Mouse (Mus musculus) adrenal gland, postnatal 14 days (tissue): Measurements from ENCODE around the gene Mrpl44. TPM values are rescaled to one million over a fixed set of nuclear protein-coding genes. Genes with fewer than 3 reads are reported as not detected.

Source experiments
- DNase-seq: peaks from one replicate; pipeline ENCODE4 v3.0.0; 2021; ENCODE audit warnings: mixed read lengths
- long read RNA-seq, 2 experiments: library from polyadenylated mRNA; stranded (forward); transcript quantifications; one replicate each; pipeline ENCODE4 v2.0.0; 2021
- total RNA-seq: library from RNA; stranded (reverse); gene quantifications from 2 replicates; pipeline ENCODE4 v1.2.3, GENCODE M21; 2021

Mrpl44 gene
- total RNA-seq = 48.7 and 51.3 TPM in 2 replicates
- long read RNA-seq, experiment 1, transcript Mrpl44-201 (4 exons, 1,424 nt) = major isoform, 56 of 79 reads
- long read RNA-seq, experiment 1, partial matches to known transcripts = 23 of 79 reads
- long read RNA-seq, experiment 1, other reads (novel, unspliced or antisense) = 0 of 79 reads
- long read RNA-seq, experiment 2, transcript Mrpl44-201 (4 exons, 1,424 nt) = major isoform, 44 of 73 reads
- long read RNA-seq, experiment 2, partial matches to known transcripts = 29 of 73 reads
- long read RNA-seq, experiment 2, other reads (novel, unspliced or antisense) = 0 of 73 reads

DNA sequence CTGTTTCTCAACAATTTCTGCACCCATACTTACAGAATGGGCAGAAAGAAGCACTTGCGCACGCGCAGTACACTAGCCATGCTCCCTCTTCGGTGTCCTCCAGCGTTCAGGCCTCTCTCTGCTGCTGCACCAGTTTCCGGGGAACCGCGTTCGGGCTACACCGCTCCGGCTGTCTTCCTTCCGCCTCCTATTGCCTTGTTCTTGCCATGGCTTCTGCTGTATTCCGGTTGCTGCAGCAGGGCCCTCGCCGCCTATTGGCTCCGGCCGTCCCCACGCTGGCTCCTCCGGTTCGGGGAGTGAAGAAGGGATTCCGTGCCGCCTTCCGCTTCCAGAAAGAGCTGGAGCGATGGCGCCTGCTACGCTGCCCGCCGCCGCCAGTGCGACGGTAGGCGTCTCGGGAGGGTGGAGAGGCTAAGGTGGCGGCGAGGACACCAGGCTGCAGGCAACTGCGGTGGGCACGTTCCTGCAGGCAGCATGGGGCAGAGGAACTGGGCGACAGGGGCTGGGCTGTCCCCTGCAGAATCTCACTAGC, at the start of gene Mrpl44, which contains the start of gene Wdfy1:
Mrpl44 (plus strand) TSS at position 92 of the 532 bp plus-strand sequence.
Wdfy1 (minus strand) TSS at position 217 of the 532 bp plus-strand sequence.
- DNase-seq = peak; percentile 98

DNA sequence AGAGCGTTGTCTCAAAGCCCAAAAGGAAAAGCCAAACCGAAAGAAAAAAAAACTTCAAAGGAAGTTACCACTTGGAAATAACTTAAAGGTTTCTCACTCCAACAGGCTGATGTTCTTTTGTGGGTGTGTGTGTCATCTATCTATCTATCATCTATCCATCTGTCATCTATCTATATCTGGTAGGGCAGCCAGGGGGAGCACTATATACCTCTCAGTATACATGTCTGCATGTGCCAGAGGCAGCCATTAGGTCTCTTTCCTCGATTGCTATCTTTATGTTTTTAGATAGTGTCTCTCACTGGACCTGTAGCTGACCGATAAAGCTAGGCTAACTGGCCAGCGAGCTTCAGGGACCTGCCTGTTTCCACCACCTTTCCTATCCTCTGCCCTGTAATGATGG, 41.0 kb upstream of the Mrpl44 start:
- no peak for DNase-seq

DNA sequence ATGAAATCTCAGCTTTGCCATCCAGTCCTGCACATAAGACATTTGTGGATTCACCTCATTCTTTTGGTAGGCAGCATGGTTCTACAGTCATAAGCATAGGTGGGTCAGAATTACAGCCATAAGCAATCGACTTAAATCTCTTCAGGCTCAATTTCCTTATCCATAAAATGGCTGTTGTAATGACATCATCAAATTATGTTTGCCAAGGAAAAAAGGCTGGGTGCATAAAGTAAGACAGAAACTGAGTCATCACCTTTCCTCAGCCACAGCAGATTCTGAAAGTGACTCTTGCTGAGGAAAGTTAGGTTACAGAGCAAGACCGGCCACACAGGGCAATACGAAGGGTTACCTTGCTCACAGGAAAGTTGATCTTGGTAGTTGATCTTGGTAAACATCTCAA, 39.4 kb upstream of the Mrpl44 start:
- no peak for DNase-seq

DNA sequence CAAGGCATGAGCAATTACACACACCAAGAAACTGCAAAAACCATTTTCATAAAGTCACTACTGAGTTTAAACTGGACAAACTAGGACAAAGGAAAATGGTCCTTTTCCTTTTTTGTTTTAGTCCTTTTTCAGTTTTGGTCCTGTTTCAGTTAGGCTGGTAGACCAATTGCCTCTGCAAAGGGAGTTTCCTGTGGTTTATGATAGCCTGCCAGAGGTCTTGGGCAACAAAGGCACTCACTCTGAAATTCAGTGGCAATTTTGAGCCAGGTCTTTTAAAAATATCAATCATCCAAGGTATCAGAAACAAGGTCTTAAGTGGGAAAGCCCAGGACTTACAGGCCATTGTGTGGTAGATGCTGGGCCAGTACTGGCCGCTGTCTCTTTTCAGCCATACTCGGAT, 36.1 kb upstream of the Mrpl44 start:
- no peak for DNase-seq

DNA sequence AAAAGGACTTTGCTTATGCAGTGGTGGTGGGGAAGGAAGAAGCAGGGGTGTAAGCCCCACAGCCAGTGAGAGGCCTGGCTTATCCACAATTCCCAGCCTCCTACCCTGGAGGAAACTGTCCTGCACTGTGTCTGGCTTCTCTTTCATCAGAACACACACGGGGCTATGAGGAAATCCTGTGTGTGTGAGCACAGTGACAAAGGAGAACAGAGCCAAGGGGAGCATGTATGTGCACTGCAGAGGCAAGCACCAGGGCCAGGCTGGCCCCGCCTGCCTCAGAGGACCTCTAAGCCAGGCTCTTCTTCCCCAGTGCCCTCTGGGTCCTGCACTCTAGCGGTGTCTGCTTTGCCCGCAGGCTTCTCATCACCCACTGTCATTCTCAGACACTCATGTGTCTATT, 34.8 kb upstream of the Mrpl44 start:
- peak; percentile 29 for DNase-seq

DNA sequence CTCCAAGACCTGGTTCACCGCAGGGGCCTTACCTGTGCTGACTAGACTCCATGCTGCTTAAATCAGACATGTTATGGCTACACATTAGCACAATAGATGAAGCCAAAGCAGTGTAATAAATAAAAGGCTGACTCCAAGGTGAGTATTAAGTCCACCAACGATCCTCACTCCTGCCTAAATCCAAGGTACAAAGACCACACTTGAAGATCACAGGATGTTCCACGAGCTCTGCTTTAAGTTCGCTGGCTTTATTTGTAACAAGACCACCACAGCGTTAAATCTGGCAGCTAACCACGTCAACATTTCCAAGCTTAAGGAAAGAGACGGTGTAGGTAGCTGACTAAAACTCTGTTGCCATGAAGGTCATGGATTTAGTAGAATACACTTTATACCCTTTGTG, 32.9 kb upstream of the Mrpl44 start:
- DNase-seq = no peak

DNA sequence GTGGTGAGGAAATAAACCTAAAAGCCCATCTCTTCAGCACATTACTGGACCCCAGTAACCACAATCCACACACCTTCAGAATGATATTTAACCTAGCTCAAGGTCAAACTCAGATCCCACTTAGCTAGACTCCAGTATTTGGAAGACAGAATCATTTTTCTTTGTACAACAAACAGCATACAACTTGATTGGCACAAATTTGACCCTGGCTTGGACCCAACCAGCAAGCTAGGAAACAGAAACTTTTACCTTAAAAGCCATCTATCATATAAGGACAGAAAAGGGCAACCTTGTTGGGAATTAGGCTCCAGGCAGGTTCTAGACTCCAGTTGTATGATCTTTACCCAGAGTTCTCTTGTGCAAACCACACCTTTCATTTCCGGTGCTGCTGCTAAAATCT, 32.4 kb upstream of the Mrpl44 start:
- DNase-seq = no peak

DNA sequence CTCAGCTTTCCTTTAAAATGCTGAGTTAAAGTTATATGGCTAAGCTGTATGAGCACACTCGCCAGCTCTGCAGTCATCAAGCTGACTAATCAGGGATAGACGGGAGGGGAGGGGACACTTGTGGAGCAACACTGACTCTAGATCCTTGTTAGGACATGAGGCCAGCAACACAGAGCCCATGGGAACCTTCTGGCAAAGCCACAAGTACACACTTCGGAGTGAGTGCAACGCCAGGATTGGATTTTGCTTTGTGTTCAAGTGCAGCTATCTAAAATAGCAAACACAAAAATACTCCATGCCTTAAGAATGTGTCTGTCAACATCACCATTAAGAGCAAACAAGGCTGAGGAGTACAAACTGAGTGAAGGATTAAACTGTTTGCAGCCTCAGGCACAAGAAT, 29.8 kb upstream of the Mrpl44 start:
- peak; percentile 65 for DNase-seq

DNA sequence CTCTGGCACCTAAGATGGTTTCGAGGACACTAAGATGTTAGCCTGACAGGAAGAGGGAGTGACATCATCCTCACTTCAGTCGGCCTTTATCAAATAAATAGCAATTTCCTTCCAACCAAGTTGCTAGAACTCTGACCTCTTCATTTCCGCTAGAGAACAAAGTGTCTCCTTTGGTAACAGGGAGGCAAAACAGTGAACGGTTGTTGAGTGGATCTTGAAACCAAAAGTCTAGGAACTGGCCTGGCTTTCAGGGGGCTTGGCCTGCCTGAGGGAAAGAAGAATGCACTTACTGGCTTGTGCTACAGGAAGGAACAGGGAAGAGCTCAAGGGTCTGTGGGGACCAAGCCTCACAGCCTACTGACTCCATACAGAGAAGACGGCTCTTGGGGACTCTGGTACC, 24.6 kb upstream of the Mrpl44 start:
- no peak for DNase-seq

DNA sequence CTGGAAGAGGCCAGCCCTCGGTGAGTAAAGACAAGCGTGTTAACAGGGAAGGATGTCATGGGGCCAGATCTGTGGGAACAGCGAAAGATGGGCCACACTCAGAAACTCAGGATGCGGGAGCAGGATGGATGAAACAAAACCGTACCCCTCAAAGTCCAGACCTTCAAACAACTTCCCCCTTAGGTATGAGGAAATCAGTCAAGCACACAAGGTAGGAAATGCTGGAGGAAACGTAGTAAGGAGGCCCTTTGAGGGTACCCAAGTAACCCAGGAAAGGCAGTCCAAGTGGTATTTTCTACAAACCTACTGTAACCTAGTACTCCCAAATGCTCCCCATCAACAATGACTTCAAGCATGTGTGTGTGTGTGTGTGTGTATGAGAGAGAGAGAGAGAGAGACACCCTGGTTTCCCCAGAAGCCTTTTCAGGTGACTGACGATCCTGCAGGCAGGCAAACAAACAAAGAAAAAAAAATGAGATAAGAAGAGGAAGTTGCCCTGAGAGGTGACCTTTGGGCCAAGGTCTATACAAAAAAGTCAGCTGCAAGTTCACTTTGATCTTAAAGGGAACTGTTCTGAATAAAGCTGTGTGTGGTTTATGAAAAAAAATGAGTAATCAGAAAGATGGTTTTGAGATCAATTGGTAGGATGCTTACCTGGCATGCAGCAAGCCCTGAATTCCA, 23.7 kb upstream of the Mrpl44 start:
- DNase-seq = no peak

DNA sequence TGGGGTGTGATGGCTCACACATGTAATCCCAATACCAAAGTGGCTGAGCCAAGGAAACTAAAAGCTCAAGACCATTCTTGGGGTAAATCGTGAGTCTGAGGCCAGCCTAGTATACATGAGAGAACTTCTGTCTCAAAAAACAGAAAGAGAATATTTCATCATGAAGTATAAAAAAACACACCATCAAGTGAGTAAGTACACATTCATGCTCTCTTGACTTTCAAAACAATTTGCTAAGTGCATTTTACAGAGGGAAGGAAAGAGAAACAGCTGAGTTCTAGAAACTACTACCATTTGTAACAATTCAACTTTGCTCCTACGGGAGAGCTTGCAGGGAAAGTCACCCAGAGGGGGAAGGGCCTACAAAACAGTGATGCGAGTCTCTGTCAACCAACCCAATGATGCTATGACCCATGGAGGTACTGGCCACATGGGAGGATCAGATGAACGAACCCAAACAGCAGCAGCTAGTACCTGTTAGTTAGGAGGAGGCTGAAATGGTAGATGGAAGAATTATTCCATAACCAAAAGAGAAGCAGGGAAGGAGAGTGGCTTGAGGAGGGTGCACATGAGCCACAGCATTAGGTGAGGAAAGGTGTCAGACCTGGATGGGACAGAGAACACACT, 23.0 kb upstream of the Mrpl44 start:
- no peak for DNase-seq

DNA sequence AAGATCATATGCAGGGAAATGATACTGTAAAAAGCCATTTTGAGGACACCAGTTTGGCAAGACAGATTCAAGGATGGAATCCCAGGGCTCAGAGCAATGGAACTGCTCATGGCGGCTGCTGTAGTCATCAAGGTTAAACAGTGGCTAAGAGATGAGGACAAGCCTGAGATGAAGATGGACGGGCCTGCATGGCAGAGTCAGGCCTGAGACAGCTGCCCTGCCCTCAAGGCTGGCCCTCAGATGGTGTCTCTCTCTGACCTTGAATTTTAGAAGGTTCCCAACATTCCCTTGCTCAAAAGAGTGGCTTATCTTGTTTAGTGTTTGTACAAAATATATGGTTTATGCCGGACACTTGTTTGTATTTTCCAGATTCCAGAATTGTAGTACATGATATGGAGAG, 22.4 kb upstream of the Mrpl44 start:
- DNase-seq = no peak

DNA sequence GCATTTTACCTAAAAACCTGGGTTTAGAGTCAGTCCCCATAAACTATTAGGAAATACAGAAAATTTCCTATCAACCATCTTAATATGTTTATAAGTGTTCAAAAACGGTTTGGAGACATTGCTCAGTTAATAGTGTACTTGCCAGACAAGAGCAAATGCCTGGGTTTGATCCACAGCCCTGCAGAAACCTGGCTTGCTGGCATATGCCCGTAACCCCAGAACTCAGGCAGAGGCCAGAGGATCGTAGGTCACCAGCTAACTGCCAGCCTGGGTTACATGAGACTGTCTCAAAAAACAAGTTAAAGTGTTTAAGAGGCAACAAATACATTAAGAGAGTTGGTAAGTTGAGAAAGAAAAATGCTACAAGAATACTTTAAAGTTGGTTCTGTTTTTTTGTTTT, 20.9 kb upstream of the Mrpl44 start:
- DNase-seq = no peak

DNA sequence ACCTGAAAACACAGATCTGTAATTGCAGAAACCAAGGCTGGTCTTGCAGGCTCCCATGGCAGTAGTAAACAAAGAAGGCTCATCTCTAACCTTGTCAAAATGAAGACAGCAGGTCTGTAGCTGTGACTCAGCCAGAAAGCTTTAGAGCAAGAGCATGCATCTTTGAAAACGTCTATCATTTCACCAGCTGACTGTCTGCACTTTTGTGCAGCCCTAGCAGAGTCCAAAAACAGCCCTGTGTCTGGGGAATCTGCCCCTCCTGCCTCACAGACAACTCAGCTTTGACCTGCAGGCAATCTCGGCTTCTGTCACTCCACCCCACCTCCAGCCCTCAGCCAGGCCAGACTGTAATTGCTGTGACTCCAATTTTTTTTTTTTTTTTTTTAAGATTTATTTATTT, 20.4 kb upstream of the Mrpl44 start:
- DNase-seq = peak; percentile 31

DNA sequence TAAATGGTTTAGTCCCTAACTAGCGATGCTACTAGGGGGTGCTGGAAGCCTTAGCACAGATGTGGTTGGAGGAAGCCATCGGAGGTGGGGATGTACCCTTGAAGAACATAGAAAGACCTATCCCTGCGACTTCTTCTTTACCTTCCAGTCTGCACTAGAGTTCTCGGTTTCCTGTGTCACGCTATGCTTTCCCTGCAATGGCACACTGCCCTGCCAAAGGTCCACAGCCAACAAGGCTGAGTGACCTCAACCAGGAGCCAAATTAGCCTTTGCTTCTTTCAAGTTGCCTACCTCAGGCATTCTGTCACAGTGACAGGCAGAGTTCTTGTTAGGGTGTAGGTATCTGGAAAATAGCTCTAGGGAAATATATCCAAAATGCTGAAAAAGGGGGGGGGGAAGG, 19.4 kb upstream of the Mrpl44 start:
- DNase-seq = peak; percentile 38

DNA sequence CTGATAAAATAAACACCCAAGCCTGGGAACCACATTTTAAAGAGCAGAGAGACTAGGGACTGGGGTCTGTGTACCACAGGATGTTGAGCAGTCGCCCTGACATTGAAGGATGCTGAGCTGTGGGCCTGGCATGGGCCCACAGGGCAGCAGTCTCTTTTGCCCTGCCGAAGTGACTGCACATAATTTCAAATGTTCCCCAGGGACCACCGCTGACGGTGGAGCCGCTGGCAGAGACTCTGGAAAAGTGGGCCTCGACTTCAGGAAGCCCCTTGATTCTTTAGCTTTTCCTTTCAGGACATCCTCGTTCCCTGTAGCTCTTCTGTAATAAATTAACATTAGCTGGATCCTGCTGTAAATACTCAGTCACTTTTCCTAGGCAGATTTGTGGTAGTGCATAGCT, 18.7 kb upstream of the Mrpl44 start:
- peak; percentile 30 for DNase-seq

DNA sequence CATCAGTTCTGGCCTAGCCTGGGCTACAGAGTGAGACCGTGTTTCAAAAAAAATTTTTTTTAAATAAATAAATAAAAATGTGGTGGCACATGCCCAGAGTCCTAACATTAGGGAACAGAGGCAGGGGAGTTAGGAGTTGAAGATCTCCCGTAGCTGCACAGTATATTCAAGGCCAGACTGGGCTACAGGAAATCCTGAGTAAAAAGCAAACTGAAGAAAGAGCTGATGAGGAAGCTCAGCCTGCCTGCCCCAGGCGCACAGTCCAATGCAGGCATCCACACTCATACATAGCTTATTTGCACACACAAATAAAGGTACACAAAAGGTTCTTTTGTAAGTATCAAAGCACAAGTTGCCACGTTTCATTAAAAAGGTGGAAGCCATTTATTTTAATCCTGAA, 18.2 kb upstream of the Mrpl44 start:
- DNase-seq = no peak

DNA sequence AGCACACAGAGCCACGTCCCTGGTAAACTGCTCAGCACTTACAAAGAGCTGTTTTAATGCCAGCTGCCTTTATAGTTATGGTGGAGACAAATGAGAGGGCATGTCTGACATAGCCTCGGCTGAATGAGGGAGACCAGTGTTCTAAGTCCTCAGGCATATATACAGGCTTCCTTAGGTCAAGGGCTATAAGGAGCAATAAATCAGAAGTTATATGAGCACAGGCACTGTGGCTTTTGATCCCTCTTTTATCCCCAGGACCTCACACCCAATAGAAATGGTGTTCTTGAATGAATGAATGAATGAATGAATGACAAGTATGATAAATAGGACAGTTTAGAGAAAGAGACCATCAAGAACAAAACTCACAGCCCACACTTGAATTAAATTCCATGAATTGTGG, 16.8 kb upstream of the Mrpl44 start:
- no peak for DNase-seq

DNA sequence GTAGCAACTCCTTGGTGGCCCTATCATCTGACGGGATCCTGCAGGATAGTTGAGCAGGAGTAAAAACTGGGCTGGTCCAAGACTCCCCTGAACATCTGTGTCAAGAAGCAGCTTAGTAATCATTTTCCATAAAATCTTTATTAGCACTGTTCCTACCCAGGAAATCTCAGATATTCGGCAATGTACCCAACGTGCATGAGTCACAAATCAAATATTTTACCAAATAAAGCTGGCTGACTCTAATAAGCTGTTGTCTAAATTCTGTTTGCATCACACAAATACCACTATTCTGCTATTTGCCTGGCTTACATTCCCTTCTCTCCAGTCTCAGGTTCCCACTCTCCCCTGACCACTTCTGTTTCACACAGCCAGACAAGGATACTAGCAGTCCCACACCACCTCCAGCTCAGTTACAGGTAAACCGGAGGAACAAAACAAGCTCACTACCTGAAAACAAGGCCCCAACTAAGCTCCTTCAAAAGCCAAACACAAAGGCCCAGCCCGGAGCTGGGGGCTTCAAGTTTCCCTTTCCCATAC, 16.3 kb upstream of the Mrpl44 start:
- DNase-seq = no peak

DNA sequence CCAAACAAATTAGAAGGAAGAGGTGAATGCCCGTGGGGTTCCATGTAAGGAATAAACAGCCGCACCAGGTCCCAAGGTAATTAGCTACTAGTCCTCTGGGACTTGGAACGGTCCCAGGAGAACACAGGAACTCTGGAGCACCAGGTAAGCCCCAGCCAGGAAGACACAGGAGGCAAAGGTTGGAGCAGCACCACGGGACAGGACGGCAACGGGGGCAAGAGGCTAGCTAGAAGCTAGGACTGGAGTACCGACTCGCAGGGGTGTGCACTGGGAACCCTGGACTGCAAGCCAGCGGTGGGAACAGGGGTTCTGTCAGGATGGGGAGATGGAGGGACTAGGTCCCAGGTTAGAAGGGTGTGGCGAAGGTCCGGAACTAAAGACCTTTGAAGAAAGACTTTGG, 15.2 kb upstream of the Mrpl44 start:
- DNase-seq = peak; percentile 40

DNA sequence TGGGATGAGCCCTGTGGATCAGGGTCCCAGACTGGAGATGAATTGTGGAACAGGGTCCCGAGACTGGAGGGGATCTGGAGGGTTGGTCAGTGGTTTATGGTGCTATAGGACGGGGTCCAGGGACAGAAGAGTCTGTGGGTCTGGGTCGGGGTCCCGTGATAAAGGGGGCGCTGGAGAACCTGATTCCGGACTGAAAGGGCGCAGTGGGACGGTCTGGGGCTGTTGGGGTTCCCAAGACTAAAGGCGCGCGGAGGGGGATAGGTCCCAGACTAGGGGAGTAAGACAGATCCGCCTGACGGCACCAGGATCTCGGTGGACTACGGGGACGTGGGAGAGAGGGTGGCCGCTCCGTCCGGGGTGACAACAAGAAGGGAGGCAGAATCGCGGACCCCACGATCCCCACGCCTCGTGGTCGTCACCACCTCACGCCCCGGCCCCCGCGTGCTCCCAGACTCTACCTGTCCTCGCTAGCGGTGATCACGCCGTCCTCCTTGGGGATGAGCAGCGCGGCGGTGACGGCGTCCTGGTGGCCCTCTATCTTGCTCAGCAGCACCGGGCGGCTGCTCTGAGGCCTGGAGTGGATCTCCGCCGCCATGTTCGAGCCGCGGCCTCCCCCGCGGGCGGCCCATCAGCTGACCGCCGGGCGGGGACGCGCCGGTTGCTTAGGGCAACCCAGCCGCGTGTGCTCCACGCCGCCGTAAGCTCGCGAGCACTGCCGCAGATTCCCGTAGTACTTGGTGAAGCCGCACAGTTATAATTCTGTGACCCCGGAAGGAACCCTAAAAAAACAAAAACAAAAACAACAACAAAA, 14.5 kb upstream of the Mrpl44 start:
- peak; percentile 91 for DNase-seq

DNA sequence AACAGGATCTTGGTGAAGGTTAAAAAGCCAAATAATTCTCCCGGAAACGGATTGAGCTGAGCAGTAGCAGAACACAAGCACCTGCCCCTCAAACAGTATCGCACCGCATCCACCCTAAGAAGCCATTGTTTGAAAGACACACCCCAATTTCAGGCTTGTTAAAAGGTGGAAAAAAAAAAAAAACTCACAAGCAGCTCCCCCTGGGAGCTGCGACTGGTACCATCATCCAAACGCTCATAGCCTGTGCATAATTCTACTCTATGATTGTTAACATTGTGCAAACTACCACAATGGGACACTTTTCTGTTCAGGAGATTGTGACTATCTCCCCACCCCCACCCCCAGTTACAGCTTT, 13.9 kb upstream of the Mrpl44 start:
- DNase-seq = no peak
